Mouse (Mus musculus) ovary, adult 18-20 months (tissue): Measurements from ENCODE around the gene Atxn1.

Experiments used
- DNase-seq: peaks from one replicate; pipeline ENCODE4 v3.0.0; 2022; ENCODE audit warnings: low spot score, mixed read lengths

Atxn1 gene

GRCm38 (mm10) chr13:45964853-45965593 is at the start of gene Atxn1:
Gene Atxn1 (minus strand): TSS chr13:45965008.
- peak; percentile 74 for DNase-seq

GRCm38 (mm10) chr13:46011232-46011631 is 46.4 kb upstream of the Atxn1 start:
- no peak for DNase-seq

- no peak for DNase-seq
Measured at GRCm38 (mm10) chr13:46010075-46010474, 45.3 kb upstream of the Atxn1 start.

- no peak for DNase-seq
Measured at GRCm38 (mm10) chr13:46008831-46009666, 44.2 kb upstream of the Atxn1 start.

- peak; percentile 49 for DNase-seq
Measured at GRCm38 (mm10) chr13:46006211-46007102, 41.6 kb upstream of the Atxn1 start.

- no peak for DNase-seq
Measured at GRCm38 (mm10) chr13:46005656-46006055, 40.8 kb upstream of the Atxn1 start.

- no peak for DNase-seq
Measured at GRCm38 (mm10) chr13:46001356-46001755, 36.5 kb upstream of the Atxn1 start.

GRCm38 (mm10) chr13:45992953-45993352 is 28.1 kb upstream of the Atxn1 start:
- no peak for DNase-seq

- no peak for DNase-seq
Measured at GRCm38 (mm10) chr13:45990486-45990885, 25.7 kb upstream of the Atxn1 start.

GRCm38 (mm10) chr13:45979246-45979645 is 14.4 kb upstream of the Atxn1 start:
- no peak for DNase-seq

- no peak for DNase-seq
Measured at GRCm38 (mm10) chr13:45976894-45977293, 12.1 kb upstream of the Atxn1 start.

GRCm38 (mm10) chr13:45974651-45975050 is 9.8 kb upstream of the Atxn1 start:
- no peak for DNase-seq

GRCm38 (mm10) chr13:45973972-45974490 is 9.2 kb upstream of the Atxn1 start:
- DNase-seq: no peak

- DNase-seq: no peak
Measured at GRCm38 (mm10) chr13:45970920-45971536, 6.2 kb upstream of the Atxn1 start.

- no peak for DNase-seq
Measured at GRCm38 (mm10) chr13:45968206-45968605, 3.4 kb upstream of the Atxn1 start.

- DNase-seq: no peak
Measured at GRCm38 (mm10) chr13:45967371-45967770, 2.6 kb upstream of the Atxn1 start.

GRCm38 (mm10) chr13:45966586-45966985 is 1.8 kb upstream of the Atxn1 start:
- no peak for DNase-seq

- DNase-seq: peak; percentile 43
Measured at GRCm38 (mm10) chr13:45965594-45966432, 1.0 kb upstream of the Atxn1 start.

- DNase-seq: no peak
Measured at GRCm38 (mm10) chr13:45964331-45964852, 416 bp downstream of the Atxn1 start.
